Mouse (Mus musculus): ENCODE results near the gene Rufy1. TPM values are rescaled to one million over a fixed set of nuclear protein-coding genes. Genes with fewer than 3 reads are reported as not detected.

The Rufy1 gene
- polyA plus RNA-seq (2015; fragmentation: Nextera tagmentation; extraction: Ambion mirVana): 19.1 and 21.1 TPM in 2 replicates

DNA sequence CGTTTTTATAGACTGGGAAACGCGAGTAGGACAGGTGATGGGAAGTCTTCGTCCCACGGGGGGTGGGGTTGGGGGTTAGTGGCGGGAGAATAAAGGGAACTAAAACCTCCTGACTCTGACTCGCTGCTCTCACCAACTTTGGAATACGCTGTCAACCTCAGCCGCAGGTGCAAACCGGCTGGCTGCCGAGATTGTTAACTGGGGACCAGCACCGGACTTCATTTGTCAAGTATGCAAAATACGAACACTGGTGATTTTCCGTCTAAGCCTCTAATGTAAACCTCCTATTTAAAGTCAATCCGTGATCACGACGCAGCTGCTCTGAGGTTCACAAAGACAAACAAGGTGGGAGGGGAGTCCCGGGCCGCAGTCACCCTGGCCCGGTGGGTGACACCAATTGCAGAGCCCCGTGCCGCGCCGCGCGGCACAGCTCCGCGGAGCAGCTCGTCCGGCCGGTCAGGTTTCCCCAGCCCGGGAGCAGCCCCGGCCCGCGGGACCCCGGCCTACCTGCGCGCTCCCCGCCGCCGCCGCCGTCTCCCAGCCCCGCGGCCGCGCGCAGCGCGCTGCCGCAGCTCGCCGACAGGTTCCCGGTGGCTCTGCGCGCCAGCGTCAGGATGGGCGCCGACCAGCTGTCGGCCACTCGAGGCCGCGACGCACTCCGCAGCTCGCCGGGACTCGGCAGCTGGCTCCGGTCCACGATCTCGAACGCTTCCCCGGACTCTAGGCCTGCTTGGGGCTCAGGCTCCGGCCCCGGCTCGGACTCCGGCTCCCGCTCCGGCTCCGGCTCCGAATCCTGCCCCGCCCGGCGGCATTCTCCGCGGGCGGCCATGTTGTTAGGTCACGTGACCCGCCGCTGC is at the start of gene Rufy1:
Gene Rufy1 (minus strand): TSS at position 849 of the 857 bp plus-strand sequence.
- peak; percentile 84 for ATAC-seq
- Histone ChIP-seq H3K36me3 (ENCODE audit: control insufficient read depth, insufficient read depth) (no peaks in the 10 kb centered on the region), H3K9ac (ENCODE audit: low read depth, low read length) (peak within 1 kb of the TSS; percentile 99), H3K27ac (ENCODE audit: low read depth, low read length) (peak within 1 kb of the TSS; percentile 96), H3K9me3 (ENCODE audit: control insufficient read depth) (no peaks in the 10 kb centered on the region), H3K4me3 (ENCODE audit: low read depth, low read length) (peak within 1 kb of the TSS; percentile 93), H3K4me2 (replicated peaks; ENCODE audit: low read depth) (peak within 1 kb of the TSS; percentile 80), H3K4me1 (replicated peaks; ENCODE audit: control insufficient read depth, insufficient read depth, low read length) (no peaks in the 10 kb centered on the region; the same call in 1 of the 2 replicates), H3K27me3 (replicated peaks; ENCODE audit: control insufficient read depth, insufficient read depth, low read length) (no peaks in the 10 kb centered on the region)
- 1% methylated on average over 89 of the region's 90 CpGs for WGBS
- TF ChIP-seq CTCF (IDR thresholded peaks at IDR 0.05; ENCODE audit: low read depth): no peak

- Histone ChIP-seq H3K4me1 (replicated peaks; ENCODE audit: control insufficient read depth, insufficient read depth, low read length) (no peaks in the 10 kb centered on the region), H3K36me3 (ENCODE audit: control insufficient read depth, insufficient read depth) (no peaks in the 10 kb centered on the region), H3K27me3 (replicated peaks; ENCODE audit: control insufficient read depth, insufficient read depth, low read length) (no peaks in the 10 kb centered on the region), H3K4me3 (ENCODE audit: low read depth, low read length) (no peak overlapping the region), H3K9me3 (ENCODE audit: control insufficient read depth) (no peaks in the 10 kb centered on the region), H3K4me2 (replicated peaks; ENCODE audit: low read depth) (no peak overlapping the region), H3K9ac (ENCODE audit: low read depth, low read length) (no peak overlapping the region), H3K27ac (ENCODE audit: low read depth, low read length) (no peak overlapping the region)
- no peak for TF ChIP-seq CTCF (IDR thresholded peaks at IDR 0.05; ENCODE audit: low read depth)
- WGBS: 88% methylated on average over 2 of the region's 2 CpGs
- ATAC-seq: no peak
Measured at GRCm38 (mm10) chr11:50478072-50478471, 47.1 kb upstream of the Rufy1 start.

DNA sequence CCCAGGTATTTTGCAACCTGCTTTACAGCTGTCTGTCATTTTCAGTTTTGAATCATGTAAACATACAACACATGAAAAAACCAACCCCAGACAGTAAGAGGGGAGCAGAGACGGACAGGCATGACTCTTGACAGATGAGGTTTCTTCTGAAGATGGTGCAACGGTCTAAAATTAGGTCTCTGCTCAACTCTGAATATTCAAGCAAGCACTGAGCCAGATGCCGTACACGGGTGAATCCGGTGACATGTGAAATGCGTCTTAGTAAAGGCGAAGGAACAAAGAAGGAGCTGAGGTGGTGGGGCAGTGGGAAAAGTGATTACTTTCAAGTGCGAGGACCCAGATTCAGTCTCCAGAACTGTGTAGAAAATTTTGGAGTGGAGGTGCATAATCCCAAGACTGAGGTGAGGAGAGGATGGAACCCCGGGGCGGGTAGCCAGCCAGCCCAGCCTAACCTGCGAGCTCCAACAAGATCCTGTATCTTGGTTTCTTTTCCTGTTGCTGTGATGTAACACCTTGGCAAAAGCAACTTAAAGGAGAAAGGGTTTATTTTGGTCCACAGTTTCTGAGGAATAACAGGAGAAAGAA is 46.7 kb upstream of the Rufy1 start:
- Histone ChIP-seq H3K36me3 (ENCODE audit: control insufficient read depth, insufficient read depth) (no peaks in the 10 kb centered on the region), H3K4me2 (replicated peaks; ENCODE audit: low read depth) (no peak overlapping the region), H3K27me3 (replicated peaks; ENCODE audit: control insufficient read depth, insufficient read depth, low read length) (no peaks in the 10 kb centered on the region), H3K27ac (ENCODE audit: low read depth, low read length) (no peak overlapping the region), H3K4me3 (ENCODE audit: low read depth, low read length) (no peak overlapping the region), H3K4me1 (replicated peaks; ENCODE audit: control insufficient read depth, insufficient read depth, low read length) (no peaks in the 10 kb centered on the region), H3K9me3 (ENCODE audit: control insufficient read depth) (no peaks in the 10 kb centered on the region), H3K9ac (ENCODE audit: low read depth, low read length) (no peak overlapping the region)
- TF ChIP-seq CTCF (IDR thresholded peaks at IDR 0.05; ENCODE audit: low read depth): no peak
- ATAC-seq: no peak
- 73% methylated on average over 11 of the region's 11 CpGs for WGBS

DNA sequence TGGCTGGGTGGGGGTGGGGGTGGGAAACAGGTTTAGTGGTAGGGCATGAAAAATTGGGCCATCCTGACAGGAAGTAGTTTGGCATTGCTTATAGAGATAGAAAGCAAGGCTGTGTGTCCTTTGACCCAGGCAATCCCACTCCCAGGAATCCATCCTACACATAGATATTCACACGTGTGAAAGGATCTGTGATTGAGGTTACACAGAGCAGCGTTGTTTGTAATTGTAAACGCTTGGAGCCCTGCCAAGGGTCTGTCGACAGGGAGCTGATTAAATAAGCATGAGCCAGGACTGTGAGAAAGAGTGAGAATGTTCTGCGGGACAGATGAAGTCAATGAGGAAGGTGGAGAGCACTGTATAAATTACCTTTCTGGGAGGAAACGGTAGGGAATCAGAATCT is 46.0 kb upstream of the Rufy1 start:
- no peaks in the 10 kb centered on the region for H3K4me1 ChIP-seq (replicated peaks; ENCODE audit: control insufficient read depth, insufficient read depth, low read length)
- no peaks in the 10 kb centered on the region for H3K27me3 ChIP-seq (replicated peaks; ENCODE audit: control insufficient read depth, insufficient read depth, low read length)
- no peak overlapping the region for H3K4me2 ChIP-seq (replicated peaks; ENCODE audit: low read depth)
- H3K36me3 ChIP-seq (ENCODE audit: control insufficient read depth, insufficient read depth): no peaks in the 10 kb centered on the region
- no peak for ATAC-seq
- no peak for TF ChIP-seq CTCF (IDR thresholded peaks at IDR 0.05; ENCODE audit: low read depth)
- H3K9ac ChIP-seq (ENCODE audit: low read depth, low read length): no peak overlapping the region
- 22% methylated on average over 6 of the region's 6 CpGs for WGBS
- no peak overlapping the region for H3K4me3 ChIP-seq (ENCODE audit: low read depth, low read length)
- no peak overlapping the region for H3K27ac ChIP-seq (ENCODE audit: low read depth, low read length)
- H3K9me3 ChIP-seq (ENCODE audit: control insufficient read depth): no peaks in the 10 kb centered on the region

- Histone ChIP-seq H3K9me3 (ENCODE audit: control insufficient read depth) (no peaks in the 10 kb centered on the region), H3K4me2 (replicated peaks; ENCODE audit: low read depth) (no peak overlapping the region), H3K4me1 (replicated peaks; ENCODE audit: control insufficient read depth, insufficient read depth, low read length) (no peaks in the 10 kb centered on the region), H3K27me3 (replicated peaks; ENCODE audit: control insufficient read depth, insufficient read depth, low read length) (no peaks in the 10 kb centered on the region), H3K27ac (ENCODE audit: low read depth, low read length) (no peak overlapping the region), H3K36me3 (ENCODE audit: control insufficient read depth, insufficient read depth) (no peaks in the 10 kb centered on the region), H3K4me3 (ENCODE audit: low read depth, low read length) (no peak overlapping the region), H3K9ac (ENCODE audit: low read depth, low read length) (no peak overlapping the region)
- no peak for ATAC-seq
- no peak for TF ChIP-seq CTCF (IDR thresholded peaks at IDR 0.05; ENCODE audit: low read depth)
- 70% methylated on average over 1 of the region's 1 CpGs for WGBS
Measured at GRCm38 (mm10) chr11:50473933-50474332, 43.0 kb upstream of the Rufy1 start.

GRCm38 (mm10) chr11:50472161-50472939 is 41.4 kb upstream of the Rufy1 start:
- no peak for TF ChIP-seq CTCF (IDR thresholded peaks at IDR 0.05; ENCODE audit: low read depth)
- Histone ChIP-seq H3K9ac (ENCODE audit: low read depth, low read length) (no peak overlapping the region), H3K4me1 (replicated peaks; ENCODE audit: control insufficient read depth, insufficient read depth, low read length) (no peaks in the 10 kb centered on the region), H3K4me2 (replicated peaks; ENCODE audit: low read depth) (no peak overlapping the region), H3K4me3 (ENCODE audit: low read depth, low read length) (no peak overlapping the region), H3K9me3 (ENCODE audit: control insufficient read depth) (no peaks in the 10 kb centered on the region), H3K36me3 (ENCODE audit: control insufficient read depth, insufficient read depth) (no peaks in the 10 kb centered on the region), H3K27me3 (replicated peaks; ENCODE audit: control insufficient read depth, insufficient read depth, low read length) (no peaks in the 10 kb centered on the region), H3K27ac (ENCODE audit: low read depth, low read length) (no peak overlapping the region)
- ATAC-seq: no peak
- 88% methylated on average over 11 of the region's 11 CpGs for WGBS
